In genomic region chr8:108611792-108612413, GRCm38 (mm10) we compare ENCODE assay signal across 9 mouse cellular contexts.
DNase-seq lines count a peak whose midpoint lies in the region; ATAC-seq lines count a peak whose summit lies in the region.
"Had no signal": no experiment of that assay in that cellular context is flagged by ENCODE, and none has a peak within 500 bp of the region (broad histone marks: within the 10 kb centered on the region; RNA-seq: fewer than 3 reads in every experiment).

No protein-coding gene starts in this region.

- peak; percentile 46 for DNase-seq in heart, adult 8-10 months (ENCODE audit: low spot score)
- DNase-seq in heart, postnatal 4 days = no peak
- DNase-seq in ZHBTc4 (ENCODE audit: low read depth, low spot score) = peak; percentile 13
- DNase-seq in kidney, adult 18-20 months = peak; percentile 20
- DNase-seq in left cerebral cortex, adult 18-20 months (ENCODE audit: low spot score in 2 of 2) = no peak
- no peak for DNase-seq in urinary bladder, postnatal 25 days (ENCODE audit: low spot score)
- DNase-seq in left cerebral cortex, adult 8-10 months (ENCODE audit: low spot score in 2 of 2) = no peak

- peak; percentile 93 for ATAC-seq in megakaryocyte, adult 5-6 weeks (ENCODE audit: poor library complexity, severe bottlenecking)
- ATAC-seq: Patski had no signal

Comparison
In these comparisons a context has a peak if more than half of its experiments do, and no peak if none do; other contexts are left out.
1. DNase-seq: peak in heart, adult 8-10 months (single experiment), ZHBTc4 (single experiment) and kidney, adult 18-20 months (single experiment); none in heart, postnatal 4 days (single experiment), left cerebral cortex, adult 18-20 months (0 of 2), urinary bladder, postnatal 25 days (single experiment) and left cerebral cortex, adult 8-10 months (0 of 2).